Mouse (Mus musculus) megakaryocyte, embryonic 14.5 days (primary cell): ENCODE measurements around the gene Satb1.

Experiments
- FLI1 ChIP-seq: IDR thresholded peaks from 2 replicates; pipeline ENCODE4 v1.6.1; 2012; ENCODE audit warnings: low read length, inconsistent platforms, mixed read lengths
- GATA1 ChIP-seq: IDR thresholded peaks from 3 replicates; pipeline ENCODE4 v1.6.1; 2012; ENCODE audit warnings: mixed read lengths, low read length, inconsistent platforms, borderline replicate concordance

DNA sequence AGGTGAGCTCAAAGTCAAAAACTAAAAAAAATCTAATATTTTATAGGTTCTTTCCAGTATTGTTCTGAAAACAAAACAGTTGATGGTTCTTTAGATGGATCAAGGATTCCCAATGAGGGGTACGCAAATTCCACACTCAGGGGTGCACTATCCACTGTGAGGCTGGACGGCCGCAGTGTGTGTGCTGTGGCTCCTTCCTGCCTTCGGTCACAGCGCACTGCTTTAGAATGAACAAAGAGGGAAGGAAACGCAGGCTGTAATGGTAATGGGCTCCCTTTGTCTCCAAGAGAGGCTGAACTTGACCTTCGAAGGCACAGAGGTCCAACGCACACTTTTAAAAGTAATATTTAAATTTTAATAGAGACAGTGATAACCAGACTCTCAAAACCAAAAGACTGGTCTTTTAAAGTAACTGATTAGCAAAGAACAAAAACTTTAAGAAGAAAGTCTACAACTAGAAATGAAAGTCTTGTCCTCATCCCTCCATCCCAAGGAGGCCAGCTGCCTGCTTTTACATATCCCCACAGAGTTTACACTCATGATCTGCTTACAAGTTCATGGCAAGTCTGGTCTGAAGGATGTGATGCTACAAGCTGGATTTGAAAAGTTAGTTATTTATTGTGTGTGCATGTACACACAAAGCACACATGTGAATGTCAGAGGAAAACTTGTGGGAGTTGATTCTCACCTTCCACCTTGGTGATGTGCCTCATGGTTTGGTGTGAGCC is 48.0 kb upstream of the Satb1 start:
- TF ChIP-seq GATA1 (no peak), FLI1 (no peak)
